Mouse (Mus musculus) stomach, postnatal 0 days (tissue): ENCODE data around the gene Map2k4.

Source experiments
- CTCF ChIP-seq: IDR thresholded peaks from 2 replicates; pipeline ENCODE4 v1.5.1; 2016; ENCODE audit warnings: antibody characterized with exemption, low read depth, mild to moderate bottlenecking, moderate library complexity
- EP300 ChIP-seq: optimal IDR thresholded peaks from 2 replicates; pipeline ENCODE3; 2016; ENCODE audit warnings: antibody characterized with exemption

DNA sequence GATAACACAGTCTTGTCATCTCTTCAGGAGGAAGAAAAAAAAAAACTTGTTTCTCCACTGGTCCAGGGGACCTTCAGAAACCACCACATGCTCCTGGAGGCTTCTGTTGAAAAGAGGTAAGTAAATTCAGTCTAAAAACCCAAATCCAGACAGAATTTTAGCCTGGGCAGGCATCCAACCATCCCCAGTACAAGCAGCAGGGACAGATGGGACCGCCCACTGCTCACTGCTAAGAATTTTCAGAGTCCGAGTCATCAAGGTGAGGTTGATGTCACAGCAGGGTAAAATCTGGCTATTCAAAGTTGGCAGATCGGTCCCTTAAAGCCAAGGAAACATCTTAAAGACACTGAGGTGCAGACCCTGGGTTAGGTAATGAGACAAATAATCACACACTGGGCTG lies 13.8 kb upstream of the Map2k4 start:
- TF ChIP-seq CTCF, result no peak
- TF ChIP-seq EP300, result no peak
